Mouse (Mus musculus): ENCODE results near the gene Grhpr. TPM values are rescaled to one million over a fixed set of nuclear protein-coding genes. Genes with fewer than 3 reads are reported as not detected.
A peak's percentile ranks its signal among the peaks of the same experiment; 100 is the strongest.
"Not testable (repeated sequence)": the region's sequence is repeated elsewhere in the genome, so short reads cannot be mapped to it uniquely, and the experiment has no call there.

The Grhpr gene
- total RNA-seq, 2 experiments from 2014 or later, result 21.9 to 28.0 TPM

- no peak for DNase-seq (ENCODE audit: low spot score)
These were observed 31.8 kb downstream of the Grhpr start for GRCm38 (mm10) chr4:45013031-45013431.

GRCm38 (mm10) chr4:45013537-45013936 is 32.3 kb downstream of the Grhpr start:
- no peak for DNase-seq (ENCODE audit: low spot score)

- peak; percentile 72 for DNase-seq (ENCODE audit: low spot score)
These were observed 34.4 kb downstream of the Grhpr start for GRCm38 (mm10) chr4:45015615-45016014.

GRCm38 (mm10) chr4:45018452-45018980 is 37.3 kb downstream of the Grhpr start, which contains the start of gene Polr1e:
TSS of gene Polr1e (plus strand) at chr4:45018583.
- peak; percentile 96 for DNase-seq (ENCODE audit: low spot score)

GRCm38 (mm10) chr4:45019009-45019408 is 37.8 kb downstream of the Grhpr start:
- no peak for DNase-seq (ENCODE audit: low spot score)

- DNase-seq (ENCODE audit: low spot score), result no peak
These were observed 45.3 kb downstream of the Grhpr start for GRCm38 (mm10) chr4:45026459-45026858.

- no peak for DNase-seq (ENCODE audit: low spot score)
These were observed 51.4 kb downstream of the Grhpr start for GRCm38 (mm10) chr4:45032586-45032985.

GRCm38 (mm10) chr4:45034693-45035628 is 53.8 kb downstream of the Grhpr start:
- DNase-seq (ENCODE audit: low spot score), result no peak

GRCm38 (mm10) chr4:45036048-45036447 is 54.9 kb downstream of the Grhpr start:
- no peak for DNase-seq (ENCODE audit: low spot score)

- no peak for DNase-seq (ENCODE audit: low spot score)
These were observed 55.4 kb downstream of the Grhpr start for GRCm38 (mm10) chr4:45036571-45036970.

- DNase-seq (ENCODE audit: low spot score), result no peak
These were observed 56.5 kb downstream of the Grhpr start for GRCm38 (mm10) chr4:45037455-45038410.

- DNase-seq (ENCODE audit: low spot score), result not testable (repeated sequence)
These were observed 57.7 kb downstream of the Grhpr start for GRCm38 (mm10) chr4:45038879-45039278.

- not testable (repeated sequence) for DNase-seq (ENCODE audit: low spot score)
These were observed 58.4 kb downstream of the Grhpr start for GRCm38 (mm10) chr4:45039546-45039945.

Other genes with a start within 250 kb of the Grhpr start
- gene Zcchc7, start 225.5 kb upstream of the Grhpr start, total RNA-seq (2021), result 10 to 100 TPM; 15.8 to 17.9 TPM
- 1 to 10 TPM; 2.0 to 2.3 TPM for gene Zbtb5, start 31.0 kb downstream of the Grhpr start, total RNA-seq (2021)
- gene Polr1e, start 37.2 kb downstream of the Grhpr start, total RNA-seq (2021), result 1 to 10 TPM; 4.1 to 4.5 TPM
- 1 to 10 TPM; 1.8 TPM for gene Fbxo10, start 103.2 kb downstream of the Grhpr start, total RNA-seq (2021)
- gene Tomm5, start 126.7 kb downstream of the Grhpr start, total RNA-seq (2021), result 10 to 100 TPM; 67.4 to 69.0 TPM
- gene Frmpd1, start 203.5 kb downstream of the Grhpr start, total RNA-seq (2021), result not detected